ENCODE assay signal across 21 mouse cellular contexts in the genomic region with DNA sequence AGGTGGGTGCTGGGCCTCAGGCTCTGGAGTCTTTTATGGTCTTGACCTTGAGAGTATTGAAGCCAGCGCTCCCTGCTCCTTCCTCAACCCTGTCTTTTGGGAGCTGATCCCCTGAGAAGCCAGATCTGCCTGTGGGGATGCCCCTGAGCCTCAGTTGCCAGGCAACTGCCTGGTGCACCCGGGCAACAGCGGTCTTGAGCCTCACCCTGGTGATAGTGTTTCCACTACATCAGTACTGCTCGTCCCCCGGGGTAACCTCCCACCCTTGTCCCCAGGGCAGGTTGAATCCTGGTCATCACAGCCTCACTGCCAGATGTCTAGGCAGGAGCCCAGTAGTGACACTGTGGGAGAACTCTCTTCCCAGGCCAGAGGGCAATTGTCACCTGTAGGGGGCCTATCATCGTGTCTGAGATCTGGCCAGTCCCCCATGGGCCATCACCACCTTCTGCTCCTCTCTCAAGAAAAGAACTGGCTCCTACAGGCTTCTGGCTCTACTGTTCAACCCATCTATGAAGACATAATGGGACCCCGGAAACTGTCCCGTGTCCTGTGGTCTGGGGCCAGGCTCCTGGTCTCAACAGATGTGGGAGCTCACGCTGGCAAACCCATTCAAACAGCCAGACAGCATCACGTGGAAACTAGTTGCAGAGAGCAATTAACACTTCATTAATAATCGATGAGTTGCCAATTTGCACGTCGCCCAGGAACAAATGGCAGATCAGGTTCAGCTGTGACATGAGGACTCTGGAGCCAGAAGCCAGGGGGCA.
DNase-seq lines count a peak whose midpoint lies in the region; ATAC-seq lines count a peak whose summit lies in the region.
"Had no signal": no experiment of that assay in that cellular context is flagged by ENCODE, and none has a peak within 500 bp of the region (broad histone marks: within the 10 kb centered on the region; RNA-seq: fewer than 3 reads in every experiment).

No protein-coding gene starts in this region.

- peaks cover 86% of the 10 kb centered on the region for H3K27me3 ChIP-seq in hindbrain, embryonic 13.5 days
- H3K27me3 ChIP-seq in hindbrain, embryonic 14.5 days (ENCODE audit: control insufficient read depth, insufficient read depth, low read length): peaks cover 50% of the 10 kb centered on the region
- peaks cover 22% of the 10 kb centered on the region for H3K27me3 ChIP-seq in lung, embryonic 16.5 days (ENCODE audit: control insufficient read depth, insufficient read depth, low read depth, low read length)
- peaks cover 9% of the 10 kb centered on the region; the same call in 1 of the 2 replicates for H3K27me3 ChIP-seq in neural tube, embryonic 14.5 days (ENCODE audit: control insufficient read depth, insufficient read depth, low read length)

- H3K36me3 ChIP-seq in hindbrain, embryonic 13.5 days: no peaks in the 10 kb centered on the region
- no peaks in the 10 kb centered on the region for H3K36me3 ChIP-seq in hindbrain, embryonic 14.5 days (replicated peaks; ENCODE audit: control insufficient read depth, insufficient read depth)
- H3K36me3 ChIP-seq in lung, embryonic 16.5 days (ENCODE audit: control insufficient read depth, insufficient read depth, low read length): no peaks in the 10 kb centered on the region
- H3K36me3 ChIP-seq in neural tube, embryonic 14.5 days (ENCODE audit: control insufficient read depth, insufficient read depth, low read length): no peaks in the 10 kb centered on the region
- H3K36me3 ChIP-seq: embryonic facial prominence, embryonic 12.5 days; heart, embryonic 12.5 days; limb, embryonic 12.5 days; liver, embryonic 12.5 days; neural tube, embryonic 12.5 days had no signal

- no peak for DNase-seq in hindbrain, embryonic 14.5 days (ENCODE audit: low spot score)
- DNase-seq in lung, postnatal 14 days: no peak
- DNase-seq in neural tube, embryonic 10.5 days (ENCODE audit: extremely low spot score, low spot score): no peak
- peak; percentile 10 to 70 for DNase-seq in lung, postnatal 4 days
- no peak for DNase-seq in layer of hippocampus, postnatal 36 days
- DNase-seq: adrenal gland, adult 8-10 months; cerebellum, adult 9-10 months; heart, adult 11 months; heart, postnatal 14 days; kidney, adult 9 months; right cerebral cortex, postnatal 25 days; thymus, postnatal 4 days had no signal

- ATAC-seq in hindbrain, embryonic 13.5 days (ENCODE audit: low FRiP score): no peak
- ATAC-seq in hindbrain, embryonic 14.5 days (ENCODE audit: low FRiP score): no peak
- peak; percentile 61; the same call in 1 of the 2 replicates for ATAC-seq in lung, embryonic 16.5 days (ENCODE audit: low read depth)
- ATAC-seq in neural tube, embryonic 14.5 days (ENCODE audit: low read depth): 0 out of 2 replicates have a peak, but pooled peaks have one; percentile 21
- ATAC-seq: liver, embryonic 12.5 days; Patski had no signal

- H3K9ac ChIP-seq in hindbrain, embryonic 13.5 days: no peak overlapping the region
- no peak overlapping the region for H3K9ac ChIP-seq in hindbrain, embryonic 14.5 days
- no peak overlapping the region for H3K9ac ChIP-seq in lung, embryonic 16.5 days (ENCODE audit: low read length)
- H3K9ac ChIP-seq in neural tube, embryonic 14.5 days (replicated peaks; ENCODE audit: low read depth, low read length): no peak overlapping the region
- H3K9ac ChIP-seq: embryonic facial prominence, embryonic 12.5 days; heart, embryonic 12.5 days; limb, embryonic 12.5 days; liver, embryonic 12.5 days; neural tube, embryonic 12.5 days had no signal

- H3K4me1 ChIP-seq in hindbrain, embryonic 13.5 days (replicated peaks): peaks cover 19% of the 10 kb centered on the region
- peaks cover 5% of the 10 kb centered on the region; the same call in 1 of the 2 replicates for H3K4me1 ChIP-seq in hindbrain, embryonic 14.5 days (replicated peaks; ENCODE audit: control insufficient read depth, insufficient read depth, low read length)
- peaks cover 2% of the 10 kb centered on the region; the same call in 1 of the 2 replicates for H3K4me1 ChIP-seq in lung, embryonic 16.5 days (replicated peaks; ENCODE audit: control insufficient read depth, insufficient read depth, low read length)
- 0 out of 2 replicates have a peak, but pooled peaks cover 2% of the 10 kb centered on the region for H3K4me1 ChIP-seq in neural tube, embryonic 14.5 days (ENCODE audit: control insufficient read depth, insufficient read depth, low read length)
- H3K4me1 ChIP-seq: embryonic facial prominence, embryonic 12.5 days; heart, embryonic 12.5 days; liver, embryonic 12.5 days had no signal

- 26% methylated on average over 13 of the region's 13 CpGs for WGBS in hindbrain, embryonic 13.5 days
- WGBS in hindbrain, embryonic 14.5 days: 27% methylated on average over 13 of the region's 13 CpGs
- 19% methylated on average over 13 of the region's 13 CpGs for WGBS in lung, embryonic 16.5 days
- 33% methylated on average over 13 of the region's 13 CpGs for WGBS in neural tube, embryonic 14.5 days

- H3K4me2 ChIP-seq in hindbrain, embryonic 13.5 days: no peak overlapping the region
- no peak overlapping the region for H3K4me2 ChIP-seq in hindbrain, embryonic 14.5 days (replicated peaks)
- H3K4me2 ChIP-seq in lung, embryonic 16.5 days (ENCODE audit: low read depth, low read length): no peak overlapping the region
- no peak overlapping the region for H3K4me2 ChIP-seq in neural tube, embryonic 14.5 days (ENCODE audit: low read depth, low read length)
- H3K4me2 ChIP-seq: embryonic facial prominence, embryonic 12.5 days; heart, embryonic 12.5 days; limb, embryonic 12.5 days; liver, embryonic 12.5 days; neural tube, embryonic 12.5 days had no signal

- H3K27ac ChIP-seq in hindbrain, embryonic 13.5 days: peak overlapping the region; percentile 25; the same call in 1 of the 2 replicates
- no peak overlapping the region for H3K27ac ChIP-seq in hindbrain, embryonic 14.5 days
- no peak overlapping the region for H3K27ac ChIP-seq in lung, embryonic 16.5 days (ENCODE audit: low read length)
- H3K27ac ChIP-seq in neural tube, embryonic 14.5 days (ENCODE audit: low read depth, low read length): no peak overlapping the region
- H3K27ac ChIP-seq: embryonic facial prominence, embryonic 12.5 days; limb, embryonic 12.5 days; liver, embryonic 12.5 days; neural tube, embryonic 12.5 days had no signal

- no peak overlapping the region for H3K4me3 ChIP-seq in hindbrain, embryonic 13.5 days
- no peak overlapping the region for H3K4me3 ChIP-seq in hindbrain, embryonic 14.5 days (replicated peaks; ENCODE audit: low read length)
- no peak overlapping the region for H3K4me3 ChIP-seq in lung, embryonic 16.5 days (ENCODE audit: low read length)
- H3K4me3 ChIP-seq in neural tube, embryonic 14.5 days (ENCODE audit: low read depth, low read length): no peak overlapping the region
- H3K4me3 ChIP-seq: embryonic facial prominence, embryonic 12.5 days; heart, embryonic 12.5 days; limb, embryonic 12.5 days; liver, embryonic 12.5 days; neural tube, embryonic 12.5 days had no signal

- H3K9me3 ChIP-seq in hindbrain, embryonic 13.5 days: no peaks in the 10 kb centered on the region
- H3K9me3 ChIP-seq in hindbrain, embryonic 14.5 days (ENCODE audit: control insufficient read depth, low read length): no peaks in the 10 kb centered on the region
- no peaks in the 10 kb centered on the region for H3K9me3 ChIP-seq in lung, embryonic 16.5 days (ENCODE audit: control insufficient read depth, low read length)
- no peaks in the 10 kb centered on the region for H3K9me3 ChIP-seq in neural tube, embryonic 14.5 days (ENCODE audit: control insufficient read depth, low read length)
- H3K9me3 ChIP-seq: embryonic facial prominence, embryonic 12.5 days; heart, embryonic 12.5 days; liver, embryonic 12.5 days; neural tube, embryonic 12.5 days had no signal

Comparison
In these comparisons a context has a peak if more than half of its experiments do, and no peak if none do; other contexts are left out.
1. DNase-seq: peak in lung, postnatal 4 days (2 of 2); none in hindbrain, embryonic 14.5 days (single experiment), lung, postnatal 14 days (single experiment), neural tube, embryonic 10.5 days (single experiment) and layer of hippocampus, postnatal 36 days (0 of 2).
2. ATAC-seq: peak in lung, embryonic 16.5 days (single experiment) and neural tube, embryonic 14.5 days (single experiment); none in hindbrain, embryonic 13.5 days (single experiment) and hindbrain, embryonic 14.5 days (single experiment).